Mouse (Mus musculus) liver, adult 2 months (tissue): ENCODE results near the gene Ahcy. TPM values are rescaled to one million over a fixed set of nuclear protein-coding genes. Genes with fewer than 3 reads are reported as not detected.

Source experiments
- DNase-seq: peaks from one replicate; pipeline ENCODE4 v3.0.0-alpha.2; 2011; ENCODE audit warnings: low read depth, low spot score; ENCODE audit errors: extremely low read depth
- H3K27ac ChIP-seq: fragments of 200-500 bp; replicated peaks from 2 replicates; pipeline ENCODE4 v1.5.1; 2012; ENCODE audit warnings: low read depth, mild to moderate bottlenecking, control low read depth, inconsistent platforms, low read length; ENCODE audit not compliant: insufficient read depth
- H3K27me3 ChIP-seq: fragments of 200-500 bp; 2 replicates; pipeline ENCODE4 v1.6.1; 2012; ENCODE audit warnings: mild to moderate bottlenecking, moderate library complexity, low read length, inconsistent platforms; ENCODE audit not compliant: control insufficient read depth, insufficient read depth
- H3K36me3 ChIP-seq: fragments of 200-500 bp; 2 replicates; pipeline ENCODE4 v1.6.1; 2012; ENCODE audit warnings: low read length, inconsistent platforms; ENCODE audit not compliant: control insufficient read depth, insufficient read depth
- H3K4me1 ChIP-seq: fragments of 200-500 bp; 2 replicates; pipeline ENCODE4 v1.6.1; 2011; ENCODE audit warnings: low read length; ENCODE audit not compliant: control insufficient read depth, insufficient read depth
- H3K4me3 ChIP-seq: fragments of 200-500 bp; 2 replicates; pipeline ENCODE4 v1.5.1; 2011; ENCODE audit warnings: low read depth, mild to moderate bottlenecking, control low read depth, low read length, moderate library complexity; ENCODE audit not compliant: insufficient read depth
- H3K79me2 ChIP-seq: fragments of 200-500 bp; 2 replicates; pipeline ENCODE4 v1.6.1; 2012; ENCODE audit warnings: inconsistent platforms, mild to moderate bottlenecking, low read length, moderate library complexity; ENCODE audit not compliant: control insufficient read depth, insufficient read depth
- H3K9ac ChIP-seq: fragments of 200-500 bp; 2 replicates; pipeline ENCODE4 v1.6.1; 2012; ENCODE audit warnings: low read depth, mild to moderate bottlenecking, control low read depth, inconsistent platforms, low read length
- CTCF ChIP-seq: fragments of 200-500 bp; IDR thresholded peaks from 2 replicates; pipeline ENCODE4 v1.5.1; 2011; ENCODE audit warnings: low read depth, low read length, control low read depth
- POLR2A ChIP-seq: fragments of 200-500 bp; IDR thresholded peaks from 2 replicates; pipeline ENCODE4 v1.6.1; 2011; ENCODE audit warnings: low read length, control low read depth; ENCODE audit not compliant: insufficient read depth; ENCODE audit errors: extremely low read depth
- WGBS: fragments of 180-500 bp; shearing (Covaris S2); methylation state at CpG from one replicate; pipeline ENCODE4 v1.1.7; 2018; 5-methylcytosine and 5-hydroxymethylcytosine counted together
- polyA plus RNA-seq: library from polyadenylated mRNA; depleted of rRNA; stranded (reverse); fragments of >200 nt; gene quantifications from 2 replicates; pipeline ENCODE4 v1.2.3, GENCODE M21; 2012
- total RNA-seq: library from RNA; depleted of rRNA; stranded (reverse); fragments of >200 nt; gene quantifications from 2 replicates; pipeline ENCODE4 v1.2.3, GENCODE M21; 2014

Gene Ahcy
- total and polyA plus RNA-seq, 2 experiments = 1,364 to 1,859 TPM

- 75% methylated on average over 14 of the region's 14 CpGs for WGBS
- peak overlapping the region; percentile 9; the same call in 1 of the 2 replicates for H3K9ac ChIP-seq
- no peak overlapping the region for H3K4me3 ChIP-seq
- H3K27me3 ChIP-seq = no peaks in the 10 kb centered on the region
- no peaks in the 10 kb centered on the region for H3K36me3 ChIP-seq
- DNase-seq = peak; percentile 33
- H3K4me1 ChIP-seq = peaks cover 19% of the 10 kb centered on the region
- TF ChIP-seq CTCF = no peak
- no peak for TF ChIP-seq POLR2A
- no peaks in the 10 kb centered on the region for H3K79me2 ChIP-seq
- H3K27ac ChIP-seq = peak overlapping the region; percentile 93
Observed at GRCm38 (mm10) chr2:155099994-155100795, 25.9 kb upstream of the Ahcy start.

GRCm38 (mm10) chr2:155099421-155099820 lies 25.1 kb upstream of the Ahcy start:
- Histone ChIP-seq H3K27ac (peak overlapping the region; percentile 93), H3K4me1 (peaks cover 19% of the 10 kb centered on the region), H3K79me2 (no peaks in the 10 kb centered on the region), H3K9ac (peak overlapping the region; percentile 9; the same call in 1 of the 2 replicates), H3K36me3 (no peaks in the 10 kb centered on the region), H3K27me3 (no peaks in the 10 kb centered on the region), H3K4me3 (no peak overlapping the region)
- DNase-seq = peak; percentile 90
- 10% methylated on average over 7 of the region's 7 CpGs for WGBS
- TF ChIP-seq POLR2A (no peak), CTCF (no peak)

- Histone ChIP-seq H3K27me3 (no peaks in the 10 kb centered on the region), H3K79me2 (no peaks in the 10 kb centered on the region), H3K9ac (no peak overlapping the region), H3K4me1 (peaks cover 19% of the 10 kb centered on the region), H3K36me3 (no peaks in the 10 kb centered on the region), H3K4me3 (no peak overlapping the region), H3K27ac (peak overlapping the region; percentile 93)
- no peak for TF ChIP-seq POLR2A
- TF ChIP-seq CTCF = no peak
- peak; percentile 97 for DNase-seq
- WGBS = 39% methylated on average over 9 of the region's 9 CpGs
Observed at GRCm38 (mm10) chr2:155098720-155099380, 24.6 kb upstream of the Ahcy start.

- H3K4me1 ChIP-seq = peaks cover 7% of the 10 kb centered on the region
- H3K9ac ChIP-seq = no peak overlapping the region
- H3K79me2 ChIP-seq = no peaks in the 10 kb centered on the region
- no peak overlapping the region for H3K27ac ChIP-seq
- no peak overlapping the region for H3K4me3 ChIP-seq
- no peaks in the 10 kb centered on the region for H3K27me3 ChIP-seq
- WGBS = 72% methylated on average over 4 of the region's 4 CpGs
- H3K36me3 ChIP-seq = no peaks in the 10 kb centered on the region
- TF ChIP-seq POLR2A (no peak), CTCF (no peak)
- no peak for DNase-seq
Observed at GRCm38 (mm10) chr2:155093418-155093817, 19.1 kb upstream of the Ahcy start.

GRCm38 (mm10) chr2:155091743-155092075 lies 17.4 kb upstream of the Ahcy start:
- peak overlapping the region; percentile 70 for H3K9ac ChIP-seq
- 62% methylated on average over 3 of the region's 3 CpGs for WGBS
- no peak overlapping the region for H3K4me3 ChIP-seq
- H3K79me2 ChIP-seq = no peaks in the 10 kb centered on the region
- TF ChIP-seq POLR2A (no peak), CTCF (no peak)
- H3K27me3 ChIP-seq = no peaks in the 10 kb centered on the region
- DNase-seq = no peak
- no peaks in the 10 kb centered on the region for H3K36me3 ChIP-seq
- peaks cover 6% of the 10 kb centered on the region for H3K4me1 ChIP-seq
- H3K27ac ChIP-seq = peak overlapping the region; percentile 98
